Mouse (Mus musculus) gastrocnemius, adult 18-20 months (tissue): ENCODE measurements around the gene Sae1. TPM values are rescaled to one million over a fixed set of nuclear protein-coding genes. Genes with fewer than 3 reads are reported as not detected.

Experiments used
- DNase-seq: peaks from one replicate; pipeline ENCODE4 v3.0.0; 2021; ENCODE audit warnings: low spot score
- total RNA-seq, 2 experiments: library from RNA; stranded (reverse); gene quantifications; 2 replicates each; pipeline ENCODE4 v1.2.3; 2021

The Sae1 gene
- total RNA-seq, 2 experiments from 2014 or later = 25.3 to 30.6 TPM

DNA sequence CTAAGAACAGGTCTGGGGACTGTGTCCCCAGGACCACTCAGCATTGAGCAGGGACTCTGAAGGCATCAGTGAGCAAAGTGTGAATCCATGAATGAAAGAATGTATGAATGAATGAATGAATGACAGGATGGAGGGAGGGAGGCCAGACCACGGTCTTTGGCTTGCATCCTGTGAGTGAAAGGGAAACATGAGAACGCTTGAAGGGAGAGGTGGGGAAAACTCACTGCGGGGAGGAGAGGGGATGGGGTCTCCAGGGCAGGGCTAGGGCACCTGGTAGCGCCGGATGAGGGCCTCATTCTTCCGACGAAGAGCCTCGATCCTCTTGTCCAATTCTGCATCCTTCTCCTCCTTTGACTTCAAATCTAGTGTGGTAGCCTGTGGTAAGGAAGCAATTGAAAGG, 103.6 kb downstream of the Sae1 start:
- no peak for DNase-seq

DNA sequence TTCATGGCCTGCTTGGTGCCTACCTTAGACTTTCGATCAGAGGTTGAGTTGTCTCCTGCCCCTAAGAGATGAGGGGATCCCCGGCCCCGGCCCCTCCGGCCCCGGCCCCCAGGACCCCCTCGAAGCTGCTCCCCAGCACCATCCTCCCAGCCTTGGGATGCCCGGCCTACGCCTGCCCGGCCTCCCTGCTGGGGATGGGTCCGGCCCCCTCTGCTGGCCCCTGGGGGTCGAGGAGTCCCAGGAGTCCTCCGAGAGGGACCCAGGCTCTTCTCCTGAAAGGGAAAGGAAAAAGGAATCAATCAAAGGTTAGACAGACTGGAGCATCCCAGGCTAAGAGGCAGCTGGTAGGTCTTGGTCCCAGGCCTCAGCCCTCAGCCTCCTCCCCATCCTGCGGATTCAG, 105.3 kb downstream of the Sae1 start:
- DNase-seq = no peak

DNA sequence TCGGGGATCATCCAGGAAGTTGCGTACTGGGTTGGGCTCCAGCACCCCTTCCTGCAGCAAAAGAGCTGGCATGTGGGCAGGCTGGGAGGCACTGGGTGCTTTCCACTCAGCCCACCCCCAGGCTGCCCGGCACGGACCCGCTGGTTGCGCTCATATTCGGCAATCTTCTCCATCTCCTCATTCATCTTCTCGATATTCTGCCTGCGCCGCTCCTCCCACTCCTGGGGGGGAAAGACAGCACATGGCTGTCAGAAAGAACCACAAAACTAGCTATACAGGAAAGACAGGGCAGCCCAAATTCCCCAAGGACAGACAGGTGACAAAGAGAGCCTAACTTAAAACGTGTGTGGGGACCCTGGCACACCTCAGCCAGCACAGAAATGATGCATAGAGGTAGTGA, 106.9 kb downstream of the Sae1 start:
- DNase-seq = no peak

DNA sequence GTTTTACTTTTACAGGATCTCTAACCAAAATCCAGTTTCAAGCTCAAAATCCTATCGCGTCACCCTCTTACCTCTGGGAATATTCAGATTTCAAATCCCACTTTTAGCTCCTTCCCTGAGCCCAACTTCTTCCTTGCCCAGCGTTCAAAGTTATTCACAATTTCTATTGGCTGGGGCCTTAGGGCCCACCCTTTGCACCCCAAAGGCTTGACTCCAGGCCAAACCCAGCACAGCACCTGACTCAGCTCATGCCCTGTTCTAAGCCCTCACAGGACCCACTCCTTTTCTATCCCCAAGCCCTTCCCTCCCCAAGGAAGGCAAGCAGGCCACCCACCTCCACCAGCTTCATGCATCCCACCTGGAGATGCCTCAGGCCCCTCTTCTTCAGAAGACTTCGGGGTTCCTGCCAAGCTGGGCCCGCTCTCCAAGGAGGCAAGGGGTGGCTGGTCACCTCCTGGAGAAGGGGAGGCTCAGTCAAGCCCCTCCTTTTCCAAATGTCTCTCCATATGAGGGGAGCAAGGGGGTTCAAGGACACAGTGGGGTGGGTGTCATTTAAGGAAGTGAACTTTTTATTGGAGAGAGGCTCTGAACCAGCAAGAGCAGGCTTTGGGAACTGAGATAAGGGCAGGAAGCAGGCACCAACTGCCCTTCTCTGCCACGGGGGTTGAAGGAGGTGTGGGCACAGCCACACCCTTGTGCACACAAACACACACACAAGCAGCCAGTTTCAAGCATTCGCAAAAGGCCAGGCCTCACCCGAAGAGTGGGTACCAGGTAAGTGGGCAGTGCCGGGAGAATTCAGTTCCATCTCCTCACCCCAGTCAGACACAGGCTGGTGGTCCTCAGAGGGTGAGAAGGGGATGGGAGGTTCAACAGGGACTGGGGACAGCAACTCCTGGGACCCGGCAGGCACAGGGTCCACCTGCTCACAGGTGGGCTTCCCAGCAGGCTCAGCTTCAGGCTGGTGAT, 112.4 kb downstream of the Sae1 start:
- no peak for DNase-seq

DNA sequence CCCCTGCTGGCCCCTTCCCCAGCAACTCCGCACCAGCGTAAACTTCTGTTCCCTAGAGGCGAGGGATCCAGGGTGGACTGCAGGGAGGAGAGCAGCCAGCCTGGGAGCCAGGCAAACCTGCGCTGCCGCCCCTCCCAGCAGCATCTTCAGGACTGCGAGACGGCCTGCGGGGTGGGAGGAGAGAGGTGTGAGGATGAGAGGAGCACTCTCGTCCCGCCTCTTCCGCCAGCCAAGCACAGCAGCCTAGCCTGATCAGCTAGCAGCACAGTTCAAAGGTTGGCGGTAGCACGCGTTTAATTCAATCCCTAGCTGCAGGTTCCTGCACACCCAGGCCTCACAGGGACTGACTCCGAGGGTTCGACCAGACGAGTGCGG, 113.9 kb downstream of the Sae1 start:
- DNase-seq = no peak

DNA sequence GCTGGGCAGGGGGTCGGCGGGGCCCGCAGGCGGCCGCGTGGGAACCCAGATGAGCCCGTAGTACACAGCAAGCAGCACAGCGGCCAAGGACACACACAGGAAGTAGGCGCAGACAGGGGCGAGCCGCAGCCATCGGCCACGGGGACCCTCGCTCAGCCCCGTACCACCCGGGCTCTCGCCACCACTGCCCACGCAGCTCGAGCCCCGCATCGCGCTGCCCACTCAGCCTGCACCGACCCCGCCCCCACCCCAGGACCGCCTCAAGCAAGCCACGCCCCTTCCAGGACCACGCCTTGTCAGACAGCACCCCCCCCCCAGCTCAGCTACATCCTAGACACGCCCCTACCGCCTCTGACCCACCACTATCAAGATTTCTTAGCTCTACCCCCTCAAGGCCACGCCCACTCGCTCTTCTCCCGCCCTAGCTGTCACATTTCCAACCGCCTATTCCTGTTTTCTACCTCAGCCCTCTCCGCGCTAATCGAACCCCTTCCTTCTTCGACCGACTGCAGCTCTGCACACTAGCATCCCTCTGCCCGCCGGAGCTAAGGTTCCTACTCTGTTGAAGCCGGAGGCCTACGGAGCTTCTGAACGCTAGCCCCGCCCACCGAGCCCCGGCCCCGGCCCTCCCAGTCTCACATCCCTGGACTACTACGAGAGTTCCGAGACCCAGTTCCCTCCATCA, 114.4 kb downstream of the Sae1 start, which contains the start of gene Inafm1:
Gene Inafm1 (minus strand): TSS at position 537 of the 685 bp plus-strand sequence.
- DNase-seq = peak; percentile 87

DNA sequence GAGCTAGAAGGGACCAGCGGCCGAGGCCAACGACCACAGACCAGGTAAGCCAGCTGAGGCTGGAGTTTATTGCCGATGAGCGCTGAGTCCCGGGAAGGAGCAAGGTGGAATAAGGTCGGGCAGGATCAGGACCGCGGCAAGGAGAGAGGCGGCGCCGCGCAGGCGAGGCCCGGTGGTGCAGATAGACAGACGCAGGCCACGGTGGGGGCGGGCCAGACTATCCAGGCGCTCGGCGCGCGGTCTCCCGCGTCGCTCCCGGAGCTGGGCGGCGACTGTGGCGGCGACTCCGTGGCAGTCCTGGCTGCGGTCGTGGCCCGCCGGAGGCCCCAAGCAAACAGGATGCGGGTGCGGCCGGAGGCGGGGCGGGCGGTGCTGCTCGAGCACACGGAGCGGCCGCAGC, 114.9 kb downstream of the Sae1 start:
- peak; percentile 43 for DNase-seq

DNA sequence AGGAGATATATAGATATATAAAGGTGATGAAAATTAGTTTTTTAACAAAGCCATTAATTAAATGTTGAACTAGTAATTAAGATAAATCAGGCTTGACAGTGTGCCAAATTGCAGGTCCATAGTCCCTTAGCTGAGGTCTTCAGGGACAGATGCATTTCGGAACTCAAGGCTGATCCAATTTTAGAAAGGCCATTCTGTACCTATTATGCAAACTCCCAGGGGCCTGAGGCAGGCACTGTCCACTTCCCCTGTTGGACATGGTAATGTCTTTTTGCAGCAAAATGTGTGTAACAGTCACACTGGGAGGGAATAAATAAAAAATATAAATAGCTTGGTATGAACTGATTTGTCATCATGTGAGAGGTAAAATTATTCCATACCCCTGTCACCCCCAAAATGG, 116.5 kb downstream of the Sae1 start:
- no peak for DNase-seq

Other genes starting within 250 kb of the Sae1 start
- gene Meis3, start 212.7 kb downstream of the Sae1 start, total RNA-seq = 1 to 10 TPM in 1 of 2 experiments, under 1 TPM in 1; 0.62 to 1.4 TPM
- 1 to 10 TPM; 3.9 to 4.4 TPM for gene Dhx34, start 165.8 kb downstream of the Sae1 start, total RNA-seq
- gene C5ar2, start 143.7 kb downstream of the Sae1 start, total RNA-seq = under 1 TPM; 0.25 to 0.26 TPM
- 1 to 10 TPM; 1.5 to 2.3 TPM for gene C5ar1, start 128.3 kb downstream of the Sae1 start, total RNA-seq
- gene Inafm1, start 114.2 kb downstream of the Sae1 start, total RNA-seq = 10 to 100 TPM; 14.2 to 14.3 TPM
- 10 to 100 TPM; 35.7 to 38.9 TPM for gene Ccdc9, start 101.0 kb downstream of the Sae1 start, total RNA-seq
- gene Bbc3, start 79.4 kb downstream of the Sae1 start, total RNA-seq = 1 to 10 TPM; 1.2 to 2.3 TPM
- 10 to 100 TPM; 27.7 to 28.6 TPM for gene Zc3h4, start 13.1 kb upstream of the Sae1 start, total RNA-seq
- gene Tmem160, start 65.0 kb upstream of the Sae1 start, total RNA-seq = 10 to 100 TPM; 52.0 to 53.2 TPM
- gene Npas1, start 89.9 kb upstream of the Sae1 start, total RNA-seq = not detected
- 10 to 100 TPM; 17.4 to 24.4 TPM for gene Arhgap35, start 227.2 kb upstream of the Sae1 start, total RNA-seq